Mouse (Mus musculus) embryonic facial prominence, embryonic 11.5 days (tissue): ENCODE results near the gene Naga. TPM values are rescaled to one million over a fixed set of nuclear protein-coding genes. Genes with fewer than 3 reads are reported as not detected.

Experiments
- ATAC-seq: fragments of 200-750 bp; cut with Nextera tagmentation; replicated peaks from 2 replicates; pipeline ENCODE4 v1.8.0; 2017; ENCODE audit warnings: low read depth; ENCODE audit not compliant: insufficient number of reproducible peaks, low FRiP score, low TSS enrichment
- DNase-seq: peaks from one replicate; pipeline ENCODE4 v3.0.0-alpha.2; 2015; ENCODE audit warnings: low spot score
- H3K27ac ChIP-seq: fragments of 300-500 bp; sonication (generic); replicated peaks from 2 replicates; pipeline ENCODE4 v1.5.1; 2014; ENCODE audit warnings: mild to moderate bottlenecking, low read depth, low read length, control low read depth
- H3K27me3 ChIP-seq: fragments of 300-500 bp; sonication (generic); 2 replicates; pipeline ENCODE4 v1.6.1; 2014; ENCODE audit warnings: mild to moderate bottlenecking, low read length, moderate library complexity, mixed read lengths; ENCODE audit not compliant: control insufficient read depth, insufficient read depth
- H3K36me3 ChIP-seq: fragments of 300-500 bp; sonication (generic); replicated peaks from 2 replicates; pipeline ENCODE4 v1.6.1; 2014; ENCODE audit warnings: low read depth, mild to moderate bottlenecking, low read length, moderate library complexity, mixed read lengths; ENCODE audit not compliant: control insufficient read depth, insufficient read depth
- H3K4me1 ChIP-seq: fragments of 300-500 bp; sonication (generic); 2 replicates; pipeline ENCODE4 v1.6.1; 2014; ENCODE audit warnings: low read length, mixed read lengths; ENCODE audit not compliant: control insufficient read depth, insufficient read depth
- H3K4me2 ChIP-seq: fragments of 300-500 bp; sonication (generic); 2 replicates; pipeline ENCODE4 v1.6.1; 2014; ENCODE audit warnings: low read depth, mild to moderate bottlenecking, control low read depth, low read length, moderate library complexity
- H3K4me3 ChIP-seq: fragments of 300-500 bp; sonication (generic); 2 replicates; pipeline ENCODE4 v1.5.1; 2014; ENCODE audit warnings: low read depth, low read length, control low read depth
- H3K9ac ChIP-seq: fragments of 300-500 bp; sonication (generic); replicated peaks from 2 replicates; pipeline ENCODE4 v1.6.1; 2014; ENCODE audit warnings: mild to moderate bottlenecking, control low read depth, low read length
- H3K9me3 ChIP-seq: fragments of 300-500 bp; sonication (generic); replicated peaks from 2 replicates; pipeline ENCODE4 v1.6.1; 2016; ENCODE audit warnings: mild to moderate bottlenecking, low read length, inconsistent platforms, mixed read lengths; ENCODE audit not compliant: control insufficient read depth
- WGBS: fragments of 180-500 bp; shearing (Covaris S2); extraction: QIAGEN DNeasy Blood & Tissue Kit; methylation state at CpG from one replicate; pipeline ENCODE4 v1.1.7; 2014; 5-methylcytosine and 5-hydroxymethylcytosine counted together
- polyA plus RNA-seq: library from polyadenylated mRNA; unstranded; fragments of >200 nt; fragmentation: Nextera tagmentation; extraction: Ambion mirVana; gene quantifications from 2 replicates; pipeline ENCODE4 v1.2.1, GENCODE M21; 2014

Naga gene
- polyA plus RNA-seq, 1 experiment from 2014 or later = 26.9 TPM

GRCm38 (mm10) chr15:82286157-82286556, 52.6 kb downstream of the Naga start:
- Histone ChIP-seq H3K4me1 (no peaks in the 10 kb centered on the region), H3K27me3 (no peaks in the 10 kb centered on the region), H3K9ac (no peak overlapping the region), H3K9me3 (no peaks in the 10 kb centered on the region), H3K4me3 (no peak overlapping the region), H3K4me2 (no peak overlapping the region), H3K36me3 (peaks cover 6% of the 10 kb centered on the region), H3K27ac (no peak overlapping the region)
- DNase-seq (no peak), ATAC-seq (no peak)
- WGBS = 66% methylated on average over 12 of the region's 12 CpGs

GRCm38 (mm10) chr15:82280638-82281037, 58.1 kb downstream of the Naga start:
- 80% methylated on average over 4 of the region's 4 CpGs for WGBS
- Histone ChIP-seq H3K27me3 (no peaks in the 10 kb centered on the region), H3K36me3 (peaks cover 3% of the 10 kb centered on the region)

More at GRCm38 (mm10) chr15:82280638-82281037, 58.1 kb downstream of the Naga start:
- DNase-seq (no peak), ATAC-seq (no peak)
- no peak overlapping the region for H3K4me2 ChIP-seq
- H3K4me3 ChIP-seq = no peak overlapping the region
- H3K9me3 ChIP-seq = no peaks in the 10 kb centered on the region
- no peak overlapping the region for H3K27ac ChIP-seq
- peaks cover 5% of the 10 kb centered on the region for H3K4me1 ChIP-seq
- no peak overlapping the region for H3K9ac ChIP-seq

Other genes with a start within 250 kb of the Naga start
- gene Ccdc134, start 211.0 kb downstream of the Naga start, polyA plus RNA-seq = 19.9 and 21.0 TPM in 2 replicates
- gene Srebf2, start 191.7 kb downstream of the Naga start, polyA plus RNA-seq = 105 and 109 TPM in 2 replicates
- gene Shisa8, start 126.1 kb downstream of the Naga start, polyA plus RNA-seq = 0.18 and 0.26 TPM in 2 replicates
- 0.42 TPM in 1 of 2 replicates, not detected in the other for gene Tnfrsf13c, start 114.6 kb downstream of the Naga start, polyA plus RNA-seq
- 86.4 and 92.5 TPM in 2 replicates for gene Cenpm, start 94.2 kb downstream of the Naga start, polyA plus RNA-seq
- gene 1500009C09Rik, start 86.5 kb downstream of the Naga start, polyA plus RNA-seq = 0.35 and 0.45 TPM in 2 replicates
- gene Sept3, start 64.0 kb downstream of the Naga start, polyA plus RNA-seq = 66.3 and 66.7 TPM in 2 replicates
- 0.34 TPM in 1 of 2 replicates, not detected in the other for gene Wbp2nl, start 40.0 kb downstream of the Naga start, polyA plus RNA-seq
- 3.6 and 3.7 TPM in 2 replicates for gene Pheta2, start within 50 bp of the Naga start, polyA plus RNA-seq
- gene Smdt1, start within 50 bp of the Naga start, polyA plus RNA-seq = 214 and 227 TPM in 2 replicates
- gene Ndufa6, start 15.4 kb upstream of the Naga start, polyA plus RNA-seq = 271 and 281 TPM in 2 replicates
- 1.4 and 2.2 TPM in 2 replicates for gene Cyp2d22, start 41.3 kb upstream of the Naga start, polyA plus RNA-seq
- not detected in 2 replicates for gene Cyp2d11, start 55.1 kb upstream of the Naga start, polyA plus RNA-seq
- not detected in 2 replicates for gene Cyp2d10, start 68.3 kb upstream of the Naga start, polyA plus RNA-seq
- not detected in 2 replicates for gene Cyp2d9, start 94.5 kb upstream of the Naga start, polyA plus RNA-seq
- not detected in 2 replicates for gene Cyp2d12, start 216.1 kb upstream of the Naga start, polyA plus RNA-seq